Mouse (Mus musculus) hematopoietic stem cell, adult 5-6 weeks (primary cell): ENCODE results near the gene Chmp4b. TPM values are rescaled to one million over a fixed set of nuclear protein-coding genes. Genes with fewer than 3 reads are reported as not detected.

Source experiments
- ATAC-seq, 2 experiments: fragments of 125-278 bp in 1 of 2; replicated peaks in 1 of 2; 2 replicates each; pipeline ENCODE4 v1.8.0; 2016 to 2017; ENCODE audit warnings: inconsistent platforms in 2 of 2, mild to moderate bottlenecking in 2 of 2, moderate number of reproducible peaks in 2 of 2, low read depth in 1 of 2, moderate TSS enrichment in 1 of 2; ENCODE audit not compliant: low FRiP score in 2 of 2, poor library complexity in 2 of 2, severe bottlenecking in 2 of 2, insufficient read depth in 1 of 2, low TSS enrichment in 1 of 2
- total RNA-seq: library from RNA; stranded (forward); fragments of 172-1452, 232-1000 nt; gene quantifications from 2 replicates; pipeline ENCODE4 v1.2.3, GENCODE M21; 2017

Chmp4b gene
- total RNA-seq, 1 experiment from 2014 or later = 114 TPM

- ATAC-seq = no peak
Observed at GRCm38 (mm10) chr2:154699360-154699759, 47.9 kb downstream of the Chmp4b start.

GRCm38 (mm10) chr2:154700177-154700576 lies 48.7 kb downstream of the Chmp4b start:
- ATAC-seq = peak in 1 of 2 experiments; percentile 46; a peak in 1 of 4 replicates

GRCm38 (mm10) chr2:154702637-154703315 lies 51.3 kb downstream of the Chmp4b start:
- ATAC-seq = peak; percentile 83 to 95

DNA sequence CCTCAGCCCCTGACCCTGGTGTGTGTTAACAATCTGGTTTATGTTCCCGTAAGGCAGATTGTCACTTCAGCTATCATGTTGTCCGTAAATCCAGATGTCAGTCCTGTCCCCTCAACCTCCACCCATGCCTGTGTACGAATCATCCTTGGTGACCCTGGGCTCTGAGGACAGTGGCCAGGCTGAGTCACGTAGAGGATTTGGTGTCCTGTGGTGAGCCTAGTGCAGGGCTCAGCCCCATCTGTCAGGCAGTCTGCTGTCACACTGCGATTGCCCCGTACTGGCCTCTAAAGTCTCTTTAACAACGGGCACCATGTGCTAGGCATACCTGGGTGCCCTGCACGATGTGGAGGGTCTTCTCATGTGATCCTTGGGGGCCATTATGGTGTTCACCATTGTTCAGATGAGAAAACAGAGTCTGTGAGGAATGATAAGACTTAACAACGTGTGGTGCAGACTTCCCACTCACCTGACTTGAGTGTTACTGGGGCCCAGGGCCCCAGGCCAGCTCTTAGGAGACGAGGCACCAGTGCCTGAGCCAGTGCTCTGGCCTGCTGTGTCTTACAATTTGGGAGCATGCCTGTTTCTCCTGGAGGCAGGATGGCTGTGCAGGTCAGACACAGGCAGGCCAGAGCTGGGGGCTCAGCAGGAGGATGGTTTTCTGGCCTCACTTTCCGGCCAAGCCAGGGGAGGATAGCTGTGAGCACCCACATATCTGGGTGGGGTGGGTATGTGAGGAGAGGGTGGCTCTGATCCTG lies 55.2 kb downstream of the Chmp4b start:
- ATAC-seq = no peak

DNA sequence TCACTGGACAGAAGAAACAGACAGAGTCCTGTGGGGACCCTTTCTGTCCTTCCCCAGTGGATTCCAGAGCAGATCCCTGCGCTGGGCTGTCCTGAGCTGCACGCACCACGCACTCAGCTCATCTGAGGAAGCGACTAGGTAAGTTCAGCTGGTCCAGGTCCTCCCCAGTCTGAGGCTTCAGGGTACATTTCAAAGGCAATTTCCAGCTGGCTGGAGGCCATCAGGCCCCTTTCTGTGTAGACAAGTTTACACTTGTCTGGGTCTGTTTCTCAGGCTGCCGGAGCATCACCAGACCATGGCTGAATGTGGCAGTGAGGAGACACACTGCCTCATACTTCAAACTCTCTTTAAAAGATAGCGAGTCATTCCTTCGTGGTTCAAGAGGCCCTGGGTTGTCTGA lies 55.8 kb downstream of the Chmp4b start:
- no peak for ATAC-seq

- no peak for ATAC-seq
Observed at GRCm38 (mm10) chr2:154707830-154708385, 56.4 kb downstream of the Chmp4b start.

- ATAC-seq = no peak
Observed at GRCm38 (mm10) chr2:154711701-154712100, 60.2 kb downstream of the Chmp4b start.

- peak; percentile 78 to 80 for ATAC-seq
Observed at GRCm38 (mm10) chr2:154712271-154712677, 60.8 kb downstream of the Chmp4b start.

DNA sequence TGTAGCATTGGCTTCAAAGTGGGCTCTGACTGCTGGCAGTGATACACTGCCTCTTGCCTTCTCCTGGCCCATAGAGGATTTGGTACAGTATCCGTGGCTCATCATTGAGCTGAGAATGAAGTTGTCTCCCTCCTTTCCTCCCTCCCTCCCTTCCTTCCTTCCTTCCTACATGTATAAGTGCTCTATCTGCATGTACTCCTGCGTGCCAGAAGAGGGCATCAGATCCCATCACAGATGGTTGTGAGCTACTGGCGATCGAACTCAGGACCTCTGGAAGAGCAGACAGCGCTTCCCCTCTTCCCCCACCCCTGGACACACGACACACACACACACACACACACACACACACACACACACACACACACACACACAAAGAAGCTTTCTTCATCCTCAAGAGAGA lies 61.6 kb downstream of the Chmp4b start:
- ATAC-seq = no peak

DNA sequence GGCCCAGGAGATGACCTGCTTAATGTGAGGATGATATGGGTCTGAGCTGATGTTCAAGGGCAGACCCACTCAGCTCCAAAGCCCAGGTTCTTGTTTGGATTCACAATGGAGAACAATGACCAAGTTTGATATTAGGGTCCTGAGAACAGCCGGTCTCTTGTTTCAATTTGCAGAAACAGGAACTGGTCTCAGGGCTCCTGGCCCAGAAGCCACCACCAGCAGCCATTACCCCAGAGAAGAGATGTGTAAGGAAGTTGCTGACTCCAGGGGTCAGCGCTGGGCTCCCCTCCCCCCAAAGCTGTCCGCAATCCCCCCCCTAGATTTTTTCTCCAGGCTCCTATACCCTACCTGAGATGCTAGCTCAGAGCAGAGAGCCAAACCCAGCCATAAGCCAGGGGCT lies 62.5 kb downstream of the Chmp4b start:
- ATAC-seq = 0 out of 4 replicates have a peak, but pooled peaks have one; percentile 19 to 44

- no peak for ATAC-seq
Observed at GRCm38 (mm10) chr2:154716586-154716985, 65.1 kb downstream of the Chmp4b start.

DNA sequence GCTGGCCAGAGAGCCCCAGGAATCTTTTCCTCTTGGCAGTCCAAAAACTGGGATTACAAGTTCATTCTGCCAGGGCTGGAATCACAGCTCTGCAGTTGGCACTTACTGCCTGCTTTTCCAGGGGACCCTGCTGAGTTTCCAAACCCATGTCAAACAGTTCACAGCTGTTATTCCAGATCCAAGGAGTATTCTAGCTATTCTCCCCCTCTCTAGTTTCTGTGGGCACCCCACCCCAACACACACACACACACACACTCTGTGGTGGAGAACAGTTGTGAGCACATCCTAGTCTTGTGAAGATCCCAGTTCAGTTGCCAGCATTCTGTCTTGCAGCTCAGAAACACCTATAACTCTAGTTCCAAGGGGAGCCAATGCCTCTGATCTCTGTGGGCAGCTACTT lies 65.6 kb downstream of the Chmp4b start:
- ATAC-seq = no peak

GRCm38 (mm10) chr2:154718855-154719556 lies 67.5 kb downstream of the Chmp4b start:
- no peak for ATAC-seq

DNA sequence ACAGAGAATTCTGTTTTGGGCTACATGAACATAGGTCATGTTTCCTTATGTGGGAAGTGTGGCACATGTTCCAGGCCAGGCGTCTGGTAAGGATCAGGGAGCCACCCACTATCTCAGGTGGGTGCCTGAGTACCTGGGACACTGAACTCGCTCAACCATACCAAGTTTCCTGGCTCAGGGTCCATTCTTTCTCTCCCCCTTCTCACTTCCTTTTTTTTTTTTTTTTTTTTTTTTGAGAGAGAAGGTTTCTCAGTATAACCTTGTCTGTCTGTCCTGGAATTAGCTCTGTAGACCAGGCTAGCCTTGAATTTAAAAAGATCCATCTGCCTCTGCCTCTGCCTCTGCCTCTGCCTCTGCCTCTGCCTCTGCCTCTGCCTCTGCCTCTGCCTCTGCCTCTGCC lies 68.8 kb downstream of the Chmp4b start:
- no peak for ATAC-seq

DNA sequence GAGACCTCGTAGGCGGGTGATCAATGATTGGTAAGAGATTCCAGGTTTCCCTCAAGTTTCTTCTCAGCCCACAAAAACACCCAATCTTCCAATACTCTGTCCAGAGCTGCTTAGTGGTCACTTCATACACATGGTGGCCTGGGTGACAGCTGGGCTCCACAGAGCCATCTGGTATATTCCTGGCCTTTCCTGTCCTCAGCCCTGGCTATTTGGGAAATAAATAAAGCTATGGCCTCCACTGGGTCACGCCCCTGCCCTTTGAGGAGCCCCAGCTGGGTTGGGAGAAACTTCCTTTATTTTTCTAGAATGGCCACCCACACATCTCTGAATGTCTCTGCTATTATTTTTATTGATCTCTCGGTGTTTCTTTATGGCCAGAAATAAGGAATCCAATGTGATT lies 72.0 kb downstream of the Chmp4b start:
- ATAC-seq = no peak

DNA sequence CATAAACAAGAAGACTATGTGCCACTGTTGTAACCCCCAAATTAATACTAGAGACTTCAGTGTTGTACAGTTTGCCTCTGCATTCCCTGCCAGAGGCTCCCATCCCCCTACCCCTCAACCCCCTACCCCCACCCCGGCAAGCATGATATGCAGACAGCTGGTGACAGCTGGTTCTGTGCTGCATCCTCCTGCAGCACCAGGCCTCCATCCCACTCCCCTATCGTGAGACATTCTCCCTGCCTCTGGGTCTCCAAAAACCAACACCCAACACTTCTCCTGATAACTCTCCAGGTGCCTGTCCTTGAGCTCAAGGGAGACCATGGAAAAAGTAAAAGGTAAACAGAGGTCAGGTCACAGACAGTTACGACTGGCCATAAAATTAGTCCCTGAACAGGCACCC lies 78.2 kb downstream of the Chmp4b start:
- ATAC-seq = no peak

DNA sequence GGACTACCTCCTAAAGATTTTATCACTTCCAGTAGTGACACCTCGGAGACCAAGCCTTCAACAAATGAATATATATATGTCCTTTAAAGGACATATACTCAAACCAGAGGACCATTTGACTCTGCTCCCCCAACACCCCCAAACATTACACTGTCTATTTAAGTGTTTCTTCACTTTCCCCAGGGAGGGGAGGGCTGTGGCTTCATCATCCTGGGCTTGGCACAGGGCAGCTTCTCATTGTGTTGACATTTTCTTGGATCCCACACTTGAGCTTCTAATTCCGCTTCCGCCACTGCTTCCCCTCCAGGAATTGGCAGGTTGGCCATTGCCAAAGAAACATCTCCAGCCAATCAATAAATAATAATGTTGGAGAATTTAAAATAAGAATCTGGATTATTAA lies 79.3 kb downstream of the Chmp4b start:
- ATAC-seq = no peak

DNA sequence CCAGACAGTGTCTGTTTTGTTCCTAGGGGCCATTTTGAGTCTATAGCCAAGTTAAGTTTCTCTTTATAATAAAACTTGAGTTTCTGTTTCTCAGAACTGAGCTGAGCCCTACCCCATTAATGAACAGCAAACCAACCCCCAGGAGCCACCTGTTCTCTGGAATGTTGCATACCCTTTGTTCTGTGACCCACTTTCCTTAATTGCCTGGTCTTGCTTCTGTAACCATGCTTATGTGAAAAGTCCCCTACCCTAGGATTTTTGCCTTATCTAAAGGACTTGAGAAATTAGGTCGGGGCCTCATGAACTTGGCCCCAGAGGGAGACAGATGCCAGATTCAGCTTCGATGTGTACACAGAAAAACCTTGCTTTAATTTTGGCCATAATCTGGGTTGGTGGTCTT lies 80.4 kb downstream of the Chmp4b start:
- ATAC-seq = no peak
